Mouse (Mus musculus): ENCODE results near the gene Dr1. TPM values are rescaled to one million over a fixed set of nuclear protein-coding genes. Genes with fewer than 3 reads are reported as not detected.
"Not testable (repeated sequence)": the region's sequence is repeated elsewhere in the genome, so short reads cannot be mapped to it uniquely, and the experiment has no call there.

Gene Dr1
- polyA plus RNA-seq, 1 experiment from 2014 or later: 36.5 TPM

DNA sequence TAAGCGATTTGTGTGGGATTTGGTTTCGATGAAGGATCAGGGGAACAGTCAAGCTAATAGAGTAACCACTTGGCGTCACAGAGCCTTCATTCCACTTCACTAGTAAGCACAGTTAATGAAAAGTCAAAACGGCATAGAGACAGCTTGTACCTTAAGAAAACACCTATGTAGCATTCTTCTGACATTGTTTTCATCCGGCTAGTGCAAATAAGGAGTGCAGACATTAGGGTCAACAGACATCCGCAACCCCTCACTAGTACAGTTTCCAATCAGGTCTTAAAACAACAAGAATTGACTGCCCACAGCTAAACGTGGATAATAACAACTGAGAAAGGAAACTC, 1.1 kb downstream of the Dr1 start:
- in situ Hi-C loops (cut with MboI; ENCODE audit: low pct_unique_long_range_greater_than_20kb): no loop called here
- ChIA-PET POLR2A (interaction anchor here (3.0 kb wide), 1 partner anchor 12 kb away, joined by 11 read pairs; no protein-coding TSS in a partner anchor), CTCF (no interaction called here)
- no peak for TF ChIP-seq CTCF (IDR thresholded peaks at IDR 0.05)
- DNase-seq (ENCODE audit: low read depth, low spot score) (no peak), ATAC-seq (no peak)
- H3K27me3 ChIP-seq: no peaks in the 10 kb centered on the region

- DNase-seq (ENCODE audit: low read depth, low spot score) (no peak), ATAC-seq (no peak)
- H3K27me3 ChIP-seq: no peaks in the 10 kb centered on the region
- no peak for TF ChIP-seq CTCF (IDR thresholded peaks at IDR 0.05)
- POLR2A ChIA-PET: no interaction called here
- in situ Hi-C loops (cut with MboI; ENCODE audit: low pct_unique_long_range_greater_than_20kb): no loop called here
- CTCF ChIA-PET: no interaction called here
Observed at GRCm38 (mm10) chr5:108270415-108270814, 1.7 kb downstream of the Dr1 start.

DNA sequence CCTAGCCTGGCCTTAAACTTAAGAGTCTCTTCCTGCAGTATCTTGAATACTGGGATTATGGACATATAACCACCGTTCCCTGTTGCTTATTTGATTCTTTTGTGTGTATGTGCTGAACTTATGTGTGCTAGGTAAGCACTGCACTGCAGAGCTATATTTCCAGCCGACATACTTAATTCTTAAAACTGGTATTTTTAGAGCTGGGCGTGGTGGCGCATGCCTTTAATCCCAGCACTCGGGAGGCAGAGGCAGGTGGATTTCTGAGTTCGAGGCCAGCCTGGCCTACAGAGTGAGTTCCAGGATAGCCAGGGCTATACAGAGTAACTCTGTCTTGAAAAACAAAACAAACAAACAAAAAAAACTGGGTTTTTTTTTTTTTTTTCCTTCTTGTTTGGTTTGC, 2.6 kb downstream of the Dr1 start:
- ATAC-seq; H3K27me3 ChIP-seq; POLR2A ChIA-PET; DNase-seq (ENCODE audit: low read depth, low spot score); in situ Hi-C loops (cut with MboI; ENCODE audit: low pct_unique_long_range_greater_than_20kb): not testable (repeated sequence)
- CTCF ChIA-PET: interaction anchor here (0.7 to 0.9 kb wide), 2 partner anchors 12 to 51 kb away, joined by 3 to 4 read pairs; no protein-coding TSS in a partner anchor

DNA sequence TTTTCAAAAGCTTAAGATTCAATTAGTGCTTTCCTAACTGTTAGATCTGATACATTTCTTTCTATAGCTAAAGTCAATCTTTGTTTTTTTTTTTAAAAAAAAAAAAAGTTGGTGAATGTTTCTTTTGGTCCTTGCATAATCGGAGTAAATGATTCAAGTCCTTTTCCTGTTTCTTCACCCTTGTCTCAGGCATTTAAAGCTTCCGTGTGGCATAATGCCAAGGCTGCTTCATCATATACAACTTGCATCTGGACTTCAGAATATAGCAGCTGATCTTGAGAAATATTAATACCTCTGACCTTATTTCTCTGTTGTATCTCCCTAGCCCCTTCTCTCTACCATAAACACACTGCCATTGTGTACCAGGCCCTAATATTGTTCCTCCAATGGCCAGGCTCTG, 18.3 kb downstream of the Dr1 start:
- peaks cover 8% of the 10 kb centered on the region for H3K27me3 ChIP-seq
- ChIA-PET CTCF (no interaction called here), POLR2A (interaction anchor here (0.6 to 0.7 kb wide), 2 partner anchors 23 to 38 kb away, joined by 3 to 5 read pairs; no protein-coding TSS in a partner anchor)
- DNase-seq (ENCODE audit: low read depth, low spot score) (no peak), ATAC-seq (no peak)
- TF ChIP-seq CTCF (IDR thresholded peaks at IDR 0.05): no peak
- in situ Hi-C loops (cut with MboI; ENCODE audit: low pct_unique_long_range_greater_than_20kb): no loop called here

GRCm38 (mm10) chr5:108301567-108301966, 32.9 kb downstream of the Dr1 start:
- in situ Hi-C loops (cut with MboI; ENCODE audit: low pct_unique_long_range_greater_than_20kb): no loop called here
- POLR2A ChIA-PET: no interaction called here
- CTCF ChIA-PET: no interaction called here
- H3K27me3 ChIP-seq: no peaks in the 10 kb centered on the region
- no peak for TF ChIP-seq CTCF (IDR thresholded peaks at IDR 0.05)
- ATAC-seq: no peak
- no peak for DNase-seq (ENCODE audit: low read depth, low spot score)

- in situ Hi-C loops (cut with MboI; ENCODE audit: low pct_unique_long_range_greater_than_20kb): no loop called here
- peak; percentile 96 for ATAC-seq
- ChIA-PET POLR2A (interaction anchor here (0.6 kb wide), 1 partner anchor 108 kb away, joined by 3 read pairs; no protein-coding TSS in a partner anchor), CTCF (interaction anchor here (1.0 kb wide), 2 partner anchors 15 to 45 kb away, joined by 3 read pairs; no protein-coding TSS in a partner anchor)
- TF ChIP-seq CTCF (IDR thresholded peaks at IDR 0.05): no peak
- peak; percentile 39 for DNase-seq (ENCODE audit: low read depth, low spot score)
- no peaks in the 10 kb centered on the region for H3K27me3 ChIP-seq
Observed at GRCm38 (mm10) chr5:108312224-108313064, 43.7 kb downstream of the Dr1 start, which contains the start of gene Pigg. Gene Pigg (plus strand): TSS chr5:108312609.

DNA sequence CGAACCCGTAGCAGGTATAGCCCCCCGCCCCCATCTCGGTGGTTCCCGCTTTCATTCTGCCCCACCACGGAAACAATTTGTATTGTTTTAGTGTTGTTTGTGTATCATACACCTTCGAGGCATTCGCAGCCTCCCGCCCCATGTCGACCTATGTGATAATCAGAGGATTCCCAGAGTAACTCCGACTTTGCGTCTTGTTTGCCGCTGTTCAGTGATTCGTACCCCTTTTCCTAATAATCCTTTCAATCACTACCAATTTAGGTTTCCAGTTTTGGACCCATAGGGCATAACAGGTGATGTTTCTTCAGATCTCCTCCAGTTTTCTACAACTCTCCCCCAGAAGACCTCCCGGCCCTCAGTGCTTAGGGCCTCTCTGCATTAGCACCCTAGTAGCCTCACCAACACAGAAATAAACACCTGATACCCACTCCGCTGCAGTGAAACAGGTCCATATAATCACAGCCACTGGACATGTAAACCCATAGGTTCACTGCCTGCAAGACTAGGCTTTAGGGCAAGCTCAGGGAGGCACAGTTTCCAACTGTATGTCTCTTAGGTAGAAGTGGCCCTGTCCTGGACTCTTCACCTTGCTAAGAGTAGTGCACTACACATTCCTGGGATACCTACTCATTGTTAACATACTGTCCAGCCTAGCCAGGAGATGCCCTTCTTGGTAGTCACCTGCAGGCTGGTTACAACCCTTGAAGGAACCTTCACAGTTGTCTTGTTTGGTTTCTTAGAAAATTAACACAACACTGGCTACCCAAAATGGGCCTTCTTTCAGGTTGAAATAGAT, 44.6 kb downstream of the Dr1 start:
- H3K27me3 ChIP-seq: no peaks in the 10 kb centered on the region
- ChIA-PET CTCF (no interaction called here), POLR2A (interaction anchor here (0.6 to 0.7 kb wide), 2 partner anchors 28 to 109 kb away, joined by 3 to 5 read pairs; no protein-coding TSS in a partner anchor)
- ATAC-seq: peak; percentile 7
- no peak for DNase-seq (ENCODE audit: low read depth, low spot score)
- in situ Hi-C loops (cut with MboI; ENCODE audit: low pct_unique_long_range_greater_than_20kb): no loop called here
- TF ChIP-seq CTCF (IDR thresholded peaks at IDR 0.05): no peak

Other genes with a start within 250 kb of the Dr1 start
- 29.9 TPM for gene Mtf2, start 203.2 kb upstream of the Dr1 start, polyA plus RNA-seq (2021)
- 42.5 TPM for gene Tmed5, start 136.3 kb upstream of the Dr1 start, polyA plus RNA-seq (2021)
- gene Ccdc18, start 136.0 kb upstream of the Dr1 start, polyA plus RNA-seq (2021): 3.6 TPM
- 17.0 TPM for gene Pigg, start 43.7 kb downstream of the Dr1 start, polyA plus RNA-seq (2021)
- gene Gm42517, start 99.0 kb downstream of the Dr1 start, polyA plus RNA-seq (2021): 10.3 TPM
- 0.28 TPM for gene Pde6b, start 119.5 kb downstream of the Dr1 start, polyA plus RNA-seq (2021)
- 817 TPM for gene Atp5k, start 165.6 kb downstream of the Dr1 start, polyA plus RNA-seq (2021)
- gene Mfsd7a, start 180.0 kb downstream of the Dr1 start, polyA plus RNA-seq (2021): 1.1 TPM
- 42.5 TPM for gene Pcgf3, start 192.3 kb downstream of the Dr1 start, polyA plus RNA-seq (2021)